Mouse (Mus musculus) heart, postnatal 14 days (tissue): ENCODE results near the gene Rsl1. TPM values are rescaled to one million over a fixed set of nuclear protein-coding genes. Genes with fewer than 3 reads are reported as not detected.
A peak's percentile ranks its signal among the peaks of the same experiment; 100 is the strongest.
"Not testable (repeated sequence)": the region's sequence is repeated elsewhere in the genome, so short reads cannot be mapped to it uniquely, and the experiment has no call there.

Experiments used
- DNase-seq, 2 experiments: peaks; one replicate each; pipeline ENCODE4 v3.0.0; 2021 to 2022
- intact Hi-C: fragments of 180-260 bp; cut with DNase I; formaldehyde crosslinking; loops from one replicate; pipeline ENCODE4 v1.15.1; 2025
- long read RNA-seq, 2 experiments: library from polyadenylated mRNA; stranded (forward); transcript quantifications; one replicate each; pipeline ENCODE4 v2.0.0; 2021
- total RNA-seq, 2 experiments: library from RNA; stranded (reverse); gene quantifications; 2 replicates each; pipeline ENCODE4 v1.2.3; 2021

Gene Rsl1
- 1 to 10 TPM; 2.9 to 4.0 TPM for total RNA-seq
- long read RNA-seq, experiment 1, partial matches to known transcripts = 0 of 1 reads
- long read RNA-seq, experiment 1, other reads (novel, unspliced or antisense) = 1 of 1 reads
- long read RNA-seq, experiment 2 = 0 reads

DNA sequence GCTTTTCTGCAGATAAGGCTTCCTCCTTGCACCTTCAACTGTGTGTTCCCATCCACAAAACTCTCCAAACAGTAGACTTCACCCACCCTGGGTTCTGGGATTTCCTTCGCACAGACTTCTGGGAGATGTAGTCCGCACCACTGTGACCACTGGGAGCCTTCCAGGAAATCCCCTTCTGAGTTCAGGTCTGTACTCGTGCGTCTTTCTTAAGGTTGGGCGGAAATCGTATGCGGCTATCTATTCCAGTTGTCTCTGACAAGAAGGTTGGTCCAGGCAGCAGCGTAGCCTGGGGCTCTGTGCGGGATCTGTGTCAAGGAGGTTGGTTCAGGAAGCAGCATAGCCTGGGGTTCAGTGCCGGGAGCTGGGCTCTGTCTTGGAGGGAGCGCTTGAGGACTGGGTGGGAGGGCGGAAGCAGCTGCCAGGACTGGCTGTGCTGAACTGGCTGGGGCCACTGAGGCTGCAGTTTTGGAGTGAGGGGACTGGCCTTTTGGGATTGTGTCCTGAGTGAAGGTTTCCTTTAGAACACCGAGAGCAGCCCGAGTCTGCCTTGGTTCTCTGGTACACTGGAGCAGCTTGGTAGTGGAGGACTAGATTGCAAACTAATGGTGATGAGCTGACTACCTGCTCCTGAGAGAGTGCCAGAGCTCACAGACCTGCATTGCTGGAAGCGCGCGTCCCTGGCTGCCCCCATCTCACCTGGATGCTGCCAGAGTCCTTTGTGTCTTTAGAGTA, at the start of gene Rsl1:
TSS of gene Rsl1 (plus strand) at position 192 of the 732 bp plus-strand sequence.
- intact Hi-C loops = not testable (repeated sequence)
- peak; percentile 70 to 77 for DNase-seq

- intact Hi-C loops = loop anchor here (10.0 kb wide), 1 partner anchor 180 kb away; the partner anchor contains the start of gene Zfp457
- no peak for DNase-seq
These were observed 48.5 kb upstream of the Rsl1 start for GRCm38 (mm10) chr13:67124460-67124859.

- DNase-seq = not testable (repeated sequence)
- intact Hi-C loops = loop anchor here (5.0 to 10.0 kb wide), 2 partner anchors 45 to 177 kb away; partner anchors contain the start of gene Zfp457
These were observed 45.5 kb upstream of the Rsl1 start for GRCm38 (mm10) chr13:67127507-67127906.

- intact Hi-C loops = loop anchor here (5.0 to 10.0 kb wide), 2 partner anchors 46 to 177 kb away; partner anchors contain the start of gene Zfp457
- peak; percentile 64 to 85 for DNase-seq
These were observed 44.8 kb upstream of the Rsl1 start for GRCm38 (mm10) chr13:67128038-67128721.

GRCm38 (mm10) chr13:67166122-67166521, 6.9 kb upstream of the Rsl1 start:
- DNase-seq, intact Hi-C loops: not testable (repeated sequence)

DNA sequence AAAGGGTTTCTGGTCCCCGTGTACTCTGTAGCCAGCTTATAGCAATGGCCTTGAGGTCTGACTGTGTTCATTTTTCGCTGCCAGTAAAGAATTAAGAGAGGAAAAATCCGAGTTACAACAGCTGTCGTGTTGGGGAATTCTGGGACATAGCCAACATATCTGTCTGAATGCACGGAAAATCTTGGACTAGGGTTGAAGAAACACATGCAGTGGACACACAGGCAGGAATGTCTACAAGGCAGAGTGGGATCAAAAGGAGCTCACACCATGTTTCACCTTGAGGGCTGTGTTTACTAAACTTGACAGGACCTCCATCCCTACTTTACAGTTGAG, 707 bp downstream of the Rsl1 start:
- DNase-seq = no peak
- intact Hi-C loops = no loop called here

DNA sequence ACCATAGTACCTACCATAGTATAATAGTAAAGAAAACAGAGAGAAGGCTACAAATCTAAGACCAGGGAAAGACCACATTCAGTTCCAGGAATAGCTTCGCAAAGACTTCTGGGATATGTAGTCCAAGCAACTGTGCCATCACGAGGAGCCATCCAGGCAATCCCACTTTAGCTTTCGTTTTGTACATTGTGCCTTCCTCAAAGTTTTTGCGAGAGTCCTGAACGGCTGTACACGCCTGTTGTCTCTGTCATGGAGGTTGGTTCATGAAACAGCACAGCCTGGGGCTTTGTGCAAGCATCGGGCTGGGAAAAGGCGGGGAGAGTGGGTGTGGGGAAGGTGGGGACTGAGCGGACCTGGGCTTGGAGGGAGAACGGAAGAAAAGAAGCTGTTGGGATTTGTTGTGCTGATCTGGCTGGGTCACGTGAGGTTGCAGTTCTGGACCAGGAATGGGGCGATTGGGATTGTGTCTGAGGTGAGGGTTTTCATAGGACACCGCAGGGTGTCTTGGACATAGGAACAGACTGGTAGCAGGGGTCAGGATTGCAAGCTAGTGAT, 21.4 kb downstream of the Rsl1 start, which contains the start of gene Zfp455:
TSS of gene Zfp455 (plus strand) at position 167 of the 555 bp plus-strand sequence.
- intact Hi-C loops = loop anchor here (10.0 kb wide), 1 partner anchor 260 kb away; the partner anchor contains the start of gene Zfp874a
- peak; percentile 41 to 56 for DNase-seq

DNA sequence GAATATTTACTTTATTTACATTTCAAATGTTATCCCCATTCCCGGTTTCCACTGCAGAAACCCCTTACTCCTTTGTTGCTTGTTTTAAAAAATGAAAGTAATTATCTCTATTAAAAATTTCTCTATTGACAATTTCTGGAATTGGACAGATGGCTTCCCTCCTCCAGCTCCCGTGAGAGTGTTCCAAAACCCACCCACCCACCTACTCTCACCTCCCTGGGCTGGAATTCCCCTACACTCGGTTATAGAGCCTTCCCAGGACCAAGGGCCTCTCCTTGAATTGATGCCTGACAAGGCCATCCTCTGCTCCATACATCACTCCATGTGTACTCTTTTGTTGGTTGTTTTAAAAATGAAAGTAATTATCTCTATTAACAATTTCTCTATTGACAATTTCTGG, 28.7 kb downstream of the Rsl1 start:
- no peak for DNase-seq
- intact Hi-C loops = no loop called here

DNA sequence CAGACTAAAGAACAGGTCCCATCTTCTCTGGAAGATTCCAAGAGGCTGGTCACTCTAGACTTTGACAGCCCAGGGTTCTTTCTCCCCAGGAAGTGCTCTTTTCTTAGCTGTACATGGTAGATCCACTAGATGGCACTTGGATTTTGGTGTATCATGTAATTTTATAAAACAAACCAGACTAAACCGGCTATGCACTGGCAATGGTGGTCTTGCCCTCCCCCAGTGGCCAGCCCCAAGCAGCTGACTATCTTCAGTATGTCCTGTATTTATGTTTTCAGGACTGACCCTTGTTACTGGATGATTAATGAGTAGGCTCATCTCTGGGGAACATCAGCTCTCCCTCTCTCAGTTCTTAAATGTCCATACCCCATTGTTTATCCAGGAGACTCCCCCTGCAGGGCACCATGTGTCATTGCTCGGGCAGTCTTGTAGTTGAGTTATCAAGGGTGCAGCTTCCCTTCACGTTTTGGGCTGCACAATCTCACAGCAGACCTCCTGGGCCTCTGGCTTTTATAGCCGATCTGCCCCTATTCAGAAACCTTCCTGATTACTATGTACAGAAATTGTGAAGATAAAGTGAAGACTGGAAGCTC, 41.1 kb downstream of the Rsl1 start:
- DNase-seq = no peak
- intact Hi-C loops = no loop called here

Other genes starting within 250 kb of the Rsl1 start
- gene Zfp712, start 112.0 kb upstream of the Rsl1 start, total RNA-seq = 1 to 10 TPM; 1.6 to 1.7 TPM
- 1 to 10 TPM in 1 of 2 experiments, under 1 TPM in 1; 1.00 to 1.4 TPM for gene Zfp708, start 75.2 kb upstream of the Rsl1 start, total RNA-seq
- gene Gm28557, start 64.6 kb upstream of the Rsl1 start, total RNA-seq = 1 to 10 TPM; 2.4 to 2.6 TPM
- gene Rslcan18, start 56.9 kb upstream of the Rsl1 start, total RNA-seq = 1 to 10 TPM in 1 of 2 experiments, under 1 TPM in 1; 0.88 to 1.1 TPM
- 1 to 10 TPM; 4.0 to 6.5 TPM for gene Zfp759, start 51.5 kb upstream of the Rsl1 start, total RNA-seq
- 1 to 10 TPM in 1 of 2 experiments, under 1 TPM in 1; 0.95 to 1.0 TPM for gene Zfp455, start 21.3 kb downstream of the Rsl1 start, total RNA-seq
- 1 to 10 TPM; 2.5 to 2.7 TPM for gene Zfp458, start 105.3 kb downstream of the Rsl1 start, total RNA-seq
- 1 to 10 TPM; 2.9 to 4.5 TPM for gene Zfp457, start 133.3 kb downstream of the Rsl1 start, total RNA-seq
- gene Zfp595, start 159.4 kb downstream of the Rsl1 start, total RNA-seq = 1 to 10 TPM; 2.4 to 3.0 TPM
- under 1 TPM; 0.67 to 0.93 TPM for gene Gm28044, start 187.4 kb downstream of the Rsl1 start, total RNA-seq
- 1 to 10 TPM; 1.3 to 1.5 TPM for gene Zfp953, start 187.4 kb downstream of the Rsl1 start, total RNA-seq
- gene Gm28041, start 202.6 kb downstream of the Rsl1 start, total RNA-seq = 1 to 10 TPM in 1 of 2 experiments, under 1 TPM in 1; 0.69 to 1.8 TPM
- 1 to 10 TPM in 1 of 2 experiments, under 1 TPM in 1; 0.81 to 1.0 TPM for gene Zfp456, start 202.6 kb downstream of the Rsl1 start, total RNA-seq
- gene Zfp429, start 226.6 kb downstream of the Rsl1 start, total RNA-seq = 1 to 10 TPM; 1.6 to 1.8 TPM
- under 1 TPM in 1 of 2 experiments, not detected in 1; 0.29 TPM for gene Zfp459, start 248.2 kb downstream of the Rsl1 start, total RNA-seq